Mouse (Mus musculus) frontal cortex, postnatal 25 days (tissue): ENCODE data around the gene Acr.

Experiments
- DNase-seq, 2 experiments: peaks; one replicate each; pipeline ENCODE4 v3.0.0; 2022; ENCODE audit warnings: low spot score in 2 of 2

Gene Acr

DNA sequence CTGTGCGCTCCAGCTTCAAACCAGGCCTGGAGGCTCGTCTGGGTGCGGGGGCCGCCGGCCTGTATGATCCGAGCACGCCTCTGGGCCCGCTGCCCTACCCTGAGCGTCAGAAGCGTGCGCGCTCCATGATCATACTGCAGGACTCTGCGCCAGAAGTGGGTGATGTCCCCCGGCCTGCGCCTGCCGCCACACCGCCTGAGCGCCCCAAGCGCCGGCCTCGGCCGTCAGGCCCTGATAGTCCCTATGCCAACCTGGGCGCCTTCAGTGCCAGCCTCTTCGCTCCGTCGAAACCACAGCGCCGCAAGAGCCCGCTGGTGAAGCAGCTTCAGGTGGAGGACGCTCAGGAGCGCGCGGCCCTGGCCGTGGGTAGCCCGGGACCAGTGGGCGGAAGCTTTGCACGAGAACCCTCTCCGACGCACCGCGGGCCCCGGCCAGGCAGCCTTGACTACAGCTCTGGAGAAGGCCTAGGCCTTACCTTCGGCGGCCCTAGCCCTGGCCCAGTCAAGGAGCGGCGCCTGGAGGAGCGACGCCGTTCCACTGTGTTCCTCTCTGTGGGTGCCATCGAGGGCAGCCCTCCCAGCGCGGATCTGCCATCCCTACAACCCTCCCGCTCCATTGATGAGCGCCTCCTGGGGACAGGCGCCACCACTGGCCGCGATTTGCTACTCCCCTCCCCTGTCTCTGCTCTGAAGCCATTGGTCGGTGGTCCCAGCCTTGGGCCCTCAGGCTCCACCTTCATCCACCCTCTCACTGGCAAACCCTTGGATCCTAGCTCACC lies 20.1 kb upstream of the Acr start:
- DNase-seq, result no peak

- DNase-seq, result no peak
Measured at GRCm38 (mm10) chr15:89548837-89549236, 19.3 kb upstream of the Acr start.

GRCm38 (mm10) chr15:89550506-89550905 lies 17.6 kb upstream of the Acr start:
- DNase-seq, result no peak

DNA sequence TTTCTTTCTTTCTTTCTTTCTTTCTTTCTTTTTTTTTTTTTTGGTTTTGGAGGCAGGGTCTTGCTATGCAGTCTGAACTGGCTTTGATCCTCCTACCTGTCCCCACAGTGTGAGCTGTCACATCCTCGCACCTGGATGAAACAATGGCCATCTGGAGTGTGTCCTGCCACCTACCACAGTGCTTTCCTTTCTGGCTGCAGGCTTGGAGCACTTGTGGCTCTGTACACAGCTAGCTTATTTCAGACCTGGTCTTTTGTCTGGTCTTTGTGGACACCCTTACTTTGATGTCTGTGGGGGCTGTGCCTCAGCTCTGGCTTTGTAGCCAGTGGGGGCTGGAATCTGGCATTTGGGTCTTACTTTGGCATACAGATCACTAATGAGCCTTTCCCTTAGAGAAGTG lies 16.4 kb upstream of the Acr start:
- no peak for DNase-seq

DNA sequence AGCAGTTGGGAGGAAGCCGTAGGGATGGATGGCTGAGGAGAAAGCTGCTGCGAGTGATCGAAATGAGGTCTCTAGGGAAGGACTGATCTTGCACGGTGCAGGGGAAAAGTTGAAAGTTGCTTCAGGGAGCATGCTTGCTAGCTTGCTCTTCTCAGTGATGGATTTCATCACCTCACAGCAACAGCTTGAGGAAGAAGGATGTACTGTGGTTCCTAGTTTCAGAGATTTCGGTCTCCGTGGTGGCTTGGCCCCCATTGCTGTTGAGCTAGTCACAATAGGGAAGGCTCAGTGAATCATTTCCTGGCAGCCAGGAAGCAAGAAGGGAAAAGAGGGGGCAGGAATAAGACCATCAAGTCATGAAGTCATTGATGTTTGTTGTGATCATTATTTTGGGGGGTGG lies 12.5 kb upstream of the Acr start:
- DNase-seq, result no peak

DNA sequence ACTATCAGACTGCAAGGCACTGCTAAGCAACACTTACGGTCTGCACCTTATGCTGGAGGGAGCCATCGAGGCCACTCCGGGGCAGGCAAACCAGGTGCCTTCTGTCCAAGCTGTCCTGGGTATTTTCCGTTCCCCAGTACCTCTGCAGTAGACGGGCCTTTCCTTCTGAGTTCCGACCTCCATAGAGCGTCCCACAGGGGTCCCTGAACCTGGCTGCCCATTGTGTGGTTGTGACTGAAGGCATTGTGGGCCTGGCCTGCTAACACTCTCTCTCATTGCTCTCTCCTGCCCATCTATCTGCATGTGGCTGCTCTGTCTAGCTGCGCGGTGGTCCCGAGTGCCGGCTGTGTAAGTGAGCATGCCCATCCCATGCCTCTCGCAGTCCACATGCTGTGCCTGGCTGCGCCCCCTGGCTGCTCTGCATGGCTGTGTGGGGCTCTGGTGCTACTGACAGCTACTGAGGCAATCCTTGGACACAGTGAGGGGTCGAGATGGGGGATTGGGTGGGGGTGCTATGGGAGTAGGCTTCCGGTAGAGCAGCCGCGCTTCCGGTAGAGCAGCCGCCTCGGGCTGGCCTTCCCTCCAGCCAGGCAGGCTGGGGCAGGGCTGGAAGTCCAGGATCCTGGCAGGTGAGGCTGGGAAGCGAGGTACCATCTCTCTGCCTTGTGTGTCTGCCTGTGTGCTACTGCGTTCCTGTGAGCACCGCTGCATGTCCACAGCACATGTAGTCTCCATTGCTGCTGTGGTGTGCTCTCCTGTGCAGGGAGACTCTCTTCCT lies 11.5 kb upstream of the Acr start:
- DNase-seq, result no peak

DNA sequence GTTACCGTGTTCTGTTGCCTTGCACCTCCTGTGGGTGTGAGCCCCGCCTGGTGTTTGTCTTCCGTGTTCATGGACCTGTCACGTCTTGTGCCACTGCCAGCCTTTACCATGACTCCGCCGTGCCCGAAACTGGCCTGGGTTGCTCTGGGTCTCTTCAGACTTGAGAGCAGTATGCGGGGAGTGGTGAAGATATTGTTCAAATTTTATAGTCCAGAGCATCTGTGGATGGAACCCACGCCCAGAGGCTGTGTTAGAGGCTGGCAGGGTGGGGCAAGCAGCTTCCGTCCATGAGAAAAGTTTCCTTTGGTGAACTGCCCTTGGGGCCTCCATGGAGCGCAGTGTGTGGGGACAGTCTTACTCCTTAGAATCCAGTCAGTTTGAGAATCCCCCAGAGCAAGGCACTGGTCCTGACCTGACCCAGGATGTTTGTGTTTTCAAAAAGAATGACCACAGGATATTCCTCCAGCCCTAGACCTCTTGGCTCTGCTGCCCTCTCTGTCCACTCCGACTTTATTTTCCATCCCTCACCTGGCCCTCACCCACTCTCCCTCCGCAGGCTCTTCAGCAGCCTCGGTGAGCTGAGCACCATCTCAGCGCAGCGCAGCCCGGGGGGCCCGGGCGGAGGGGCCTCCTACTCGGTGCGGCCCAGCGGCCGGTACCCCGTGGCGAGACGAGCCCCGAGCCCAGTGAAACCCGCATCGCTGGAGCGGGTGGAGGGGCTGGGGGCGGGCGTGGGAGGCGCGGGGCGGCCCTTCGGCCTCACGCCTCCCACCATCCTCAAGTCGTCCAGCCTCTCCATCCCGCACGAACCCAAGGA lies 10.7 kb upstream of the Acr start:
- no peak for DNase-seq

DNA sequence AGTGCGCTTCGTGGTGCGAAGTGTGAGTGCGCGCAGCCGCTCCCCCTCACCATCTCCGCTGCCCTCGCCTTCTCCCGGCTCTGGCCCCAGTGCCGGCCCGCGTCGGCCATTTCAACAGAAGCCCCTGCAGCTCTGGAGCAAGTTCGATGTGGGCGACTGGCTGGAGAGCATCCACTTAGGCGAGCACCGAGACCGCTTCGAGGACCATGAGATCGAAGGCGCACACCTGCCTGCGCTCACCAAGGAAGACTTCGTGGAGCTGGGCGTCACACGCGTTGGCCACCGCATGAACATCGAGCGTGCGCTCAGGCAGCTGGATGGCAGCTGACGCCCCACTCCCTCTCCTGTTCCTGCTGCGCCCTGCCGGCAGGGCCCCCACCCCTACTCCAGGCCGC lies 10.1 kb upstream of the Acr start:
- no peak for DNase-seq

- DNase-seq, result no peak
Measured at GRCm38 (mm10) chr15:89559202-89559731, 8.9 kb upstream of the Acr start.

DNA sequence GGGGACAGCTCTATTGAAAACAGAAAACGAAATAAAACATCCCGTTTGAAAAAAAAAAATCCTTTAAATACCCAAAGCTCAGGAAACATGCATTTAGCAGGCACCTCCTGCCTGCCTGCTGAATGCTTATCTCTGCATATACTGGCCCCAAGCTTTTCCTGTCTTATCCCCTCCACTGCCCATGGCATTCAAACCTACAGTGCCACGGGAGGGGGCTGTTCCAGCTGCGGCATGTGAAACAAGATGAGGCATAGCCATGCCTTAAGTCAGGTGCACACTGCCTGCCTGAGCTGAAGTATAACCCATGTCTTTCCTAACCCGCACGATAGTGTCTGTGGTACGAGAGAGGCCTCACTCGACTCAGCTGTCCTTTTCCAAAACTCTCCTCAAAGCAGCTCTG lies 4.0 kb downstream of the Acr start:
- DNase-seq, result no peak

GRCm38 (mm10) chr15:89582494-89582893 lies 14.4 kb downstream of the Acr start:
- no peak for DNase-seq

DNA sequence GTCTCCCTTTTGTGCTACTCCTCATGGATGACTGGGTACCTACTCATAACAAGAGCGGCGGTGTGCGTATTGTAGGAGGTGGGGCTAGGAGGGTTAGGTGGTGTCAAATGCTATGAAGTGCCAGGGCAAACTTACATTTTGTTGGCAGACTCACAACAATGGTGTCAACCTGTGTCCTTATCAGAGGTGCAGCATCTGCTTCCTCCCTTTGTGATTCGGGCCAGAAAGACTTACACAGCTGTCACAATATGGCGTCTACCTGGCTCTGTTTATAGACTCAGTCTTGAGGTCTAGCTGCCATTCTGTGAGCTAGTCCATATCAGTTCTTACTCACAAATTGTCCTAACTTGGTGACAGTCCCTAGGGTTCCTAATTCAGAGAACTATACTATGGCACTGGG lies 17.0 kb downstream of the Acr start:
- DNase-seq, result no peak

DNA sequence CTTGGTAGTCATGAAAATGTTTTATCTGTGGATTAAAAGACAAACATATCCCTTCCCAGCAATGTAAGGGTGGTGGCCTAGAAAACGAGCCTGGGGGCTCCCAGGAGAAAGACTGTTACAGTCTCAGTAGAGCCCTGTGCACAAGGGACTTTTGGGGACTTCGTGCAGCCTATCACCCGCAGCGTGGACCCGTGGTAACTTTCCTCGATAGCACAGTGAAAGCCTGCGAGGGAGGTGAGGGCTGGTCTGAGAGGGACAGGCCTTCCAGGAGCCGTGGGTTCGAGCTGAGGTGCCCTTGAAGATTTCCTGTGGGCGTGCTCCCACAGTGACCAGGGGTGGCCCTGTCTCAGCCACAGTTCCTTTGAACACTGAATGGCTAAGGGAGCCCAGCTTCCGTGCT lies 17.5 kb downstream of the Acr start:
- DNase-seq, result no peak

- no peak for DNase-seq
Measured at GRCm38 (mm10) chr15:89589146-89589545, 21.0 kb downstream of the Acr start.

- no peak for DNase-seq
Measured at GRCm38 (mm10) chr15:89591317-89591716, 23.2 kb downstream of the Acr start.

- peak; percentile 66 for DNase-seq
Measured at GRCm38 (mm10) chr15:89591723-89592455, 23.8 kb downstream of the Acr start, which contains the start of gene Rabl2. Gene Rabl2, minus strand, starts transcription at chr15:89591923.

- DNase-seq, result no peak
Measured at GRCm38 (mm10) chr15:89592548-89592947, 24.4 kb downstream of the Acr start.

DNA sequence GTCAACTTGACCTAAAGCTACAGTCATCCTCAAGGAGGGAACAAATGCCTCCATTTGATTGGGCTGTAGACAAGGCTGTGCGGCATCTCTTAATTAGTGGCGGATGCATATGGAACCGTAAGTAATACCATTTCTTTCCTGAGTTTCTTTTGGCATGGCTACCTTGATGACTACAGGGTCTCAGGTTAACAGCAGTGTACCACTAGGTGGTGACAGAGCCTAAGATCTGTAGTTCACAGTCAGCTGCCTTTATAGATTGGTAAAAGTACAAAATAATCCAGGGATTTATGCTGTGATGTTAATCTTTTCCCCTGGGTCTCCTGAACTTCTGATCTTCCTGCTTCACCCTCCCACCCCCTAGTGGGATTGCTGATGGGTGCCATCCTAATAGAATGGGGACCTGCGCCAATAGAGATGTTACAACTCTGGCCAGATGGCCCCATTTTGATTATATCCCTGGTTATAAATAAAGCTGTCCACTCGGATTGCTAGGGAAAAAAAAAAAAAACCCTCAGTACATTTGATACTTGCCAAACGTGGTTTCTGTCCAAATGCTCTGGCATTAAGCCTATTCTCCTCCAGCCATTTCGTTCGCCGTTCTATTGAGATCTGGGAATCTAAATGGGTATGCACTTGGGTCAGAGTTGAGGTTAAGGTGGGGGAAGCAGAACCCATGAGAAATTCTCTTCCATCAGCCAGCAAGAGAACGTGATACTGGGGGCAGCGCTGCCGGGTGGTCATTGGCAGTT lies 37.9 kb downstream of the Acr start:
- no peak for DNase-seq

- no peak for DNase-seq
Measured at GRCm38 (mm10) chr15:89607480-89607879, 39.4 kb downstream of the Acr start.

DNA sequence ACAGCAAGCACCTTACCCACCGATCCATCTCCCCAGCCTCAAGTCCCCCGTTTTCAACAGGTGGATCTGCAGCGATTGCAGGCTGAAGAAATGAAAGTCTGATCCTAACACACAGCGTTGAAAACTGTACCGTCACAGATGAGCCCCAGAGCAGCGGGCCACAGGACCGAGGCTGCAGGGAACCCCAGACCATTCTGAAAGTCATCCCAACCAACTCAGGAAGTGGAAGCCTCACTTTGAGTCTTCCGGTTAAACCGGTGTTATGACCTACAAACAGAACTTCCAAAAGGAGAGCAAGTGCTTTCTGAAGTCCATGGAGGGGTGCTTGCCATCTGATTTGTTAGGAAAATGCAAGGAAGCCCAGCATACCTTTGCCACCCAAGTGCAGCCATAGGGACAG lies 39.8 kb downstream of the Acr start:
- no peak for DNase-seq
